Mouse (Mus musculus): ENCODE measurements around the gene Ehd4. TPM values are rescaled to one million over a fixed set of nuclear protein-coding genes. Genes with fewer than 3 reads are reported as not detected.

Gene Ehd4
- polyA plus RNA-seq, 1 experiment from 2014 or later, result 17.2 TPM

- peaks cover 7% of the 10 kb centered on the region for H3K27me3 ChIP-seq
- WGBS, result 77% methylated on average over 2 of the region's 2 CpGs
- H3K4me2 ChIP-seq (replicated peaks), result no peak overlapping the region
- H3K4me3 ChIP-seq, result no peak overlapping the region
- H3K4me1 ChIP-seq, result no peaks in the 10 kb centered on the region
- no peak for ATAC-seq (ENCODE audit: low FRiP score)
- H3K9me3 ChIP-seq (replicated peaks), result no peaks in the 10 kb centered on the region
- no peak overlapping the region for H3K27ac ChIP-seq
- no peaks in the 10 kb centered on the region for H3K36me3 ChIP-seq
- H3K9ac ChIP-seq, result no peak overlapping the region
Measured at GRCm38 (mm10) chr2:120159434-120159833, 5.0 kb upstream of the Ehd4 start.

- ATAC-seq (ENCODE audit: low FRiP score), result no peak
- Histone ChIP-seq H3K4me2 (replicated peaks) (no peak overlapping the region), H3K9me3 (replicated peaks) (no peaks in the 10 kb centered on the region), H3K9ac (no peak overlapping the region), H3K4me1 (peaks cover 1% of the 10 kb centered on the region), H3K27ac (no peak overlapping the region), H3K4me3 (no peak overlapping the region), H3K27me3 (peaks cover 7% of the 10 kb centered on the region), H3K36me3 (no peaks in the 10 kb centered on the region)
- 42% methylated on average over 1 of the region's 1 CpGs for WGBS
Measured at GRCm38 (mm10) chr2:120158846-120159245, 4.4 kb upstream of the Ehd4 start.

GRCm38 (mm10) chr2:120158016-120158415, 3.6 kb upstream of the Ehd4 start:
- WGBS, result 56% methylated on average over 5 of the region's 5 CpGs
- H3K9me3 ChIP-seq (replicated peaks), result no peaks in the 10 kb centered on the region
- H3K9ac ChIP-seq, result no peak overlapping the region
- H3K27me3 ChIP-seq, result peaks cover 13% of the 10 kb centered on the region
- H3K4me1 ChIP-seq, result peaks cover 6% of the 10 kb centered on the region
- ATAC-seq (ENCODE audit: low FRiP score), result no peak
- no peaks in the 10 kb centered on the region for H3K36me3 ChIP-seq
- H3K27ac ChIP-seq, result no peak overlapping the region
- H3K4me2 ChIP-seq (replicated peaks), result no peak overlapping the region
- no peak overlapping the region for H3K4me3 ChIP-seq

- H3K4me2 ChIP-seq (replicated peaks), result no peak overlapping the region
- 69% methylated on average over 2 of the region's 2 CpGs for WGBS
- no peak overlapping the region for H3K9ac ChIP-seq
- H3K27me3 ChIP-seq, result peaks cover 13% of the 10 kb centered on the region
- H3K36me3 ChIP-seq, result no peaks in the 10 kb centered on the region
- H3K9me3 ChIP-seq (replicated peaks), result no peaks in the 10 kb centered on the region
- ATAC-seq (ENCODE audit: low FRiP score), result no peak
- no peak overlapping the region for H3K4me3 ChIP-seq
- H3K4me1 ChIP-seq, result peaks cover 6% of the 10 kb centered on the region
- no peak overlapping the region for H3K27ac ChIP-seq
Measured at GRCm38 (mm10) chr2:120157606-120158005, 3.2 kb upstream of the Ehd4 start.

- no peaks in the 10 kb centered on the region for H3K36me3 ChIP-seq
- 3% methylated on average over 38 of the region's 38 CpGs for WGBS
- H3K9ac ChIP-seq, result peak overlapping the region; percentile 66
- peaks cover 6% of the 10 kb centered on the region for H3K4me1 ChIP-seq
- H3K27ac ChIP-seq, result no peak overlapping the region
- peaks cover 13% of the 10 kb centered on the region for H3K27me3 ChIP-seq
- peak overlapping the region; percentile 59 for H3K4me3 ChIP-seq
- no peaks in the 10 kb centered on the region for H3K9me3 ChIP-seq (replicated peaks)
- peak overlapping the region; percentile 87 for H3K4me2 ChIP-seq (replicated peaks)
- ATAC-seq (ENCODE audit: low FRiP score), result peak; percentile 82
Measured at GRCm38 (mm10) chr2:120153586-120154360, 633 bp downstream of the Ehd4 start.

GRCm38 (mm10) chr2:120150571-120150970, 3.8 kb downstream of the Ehd4 start:
- no peak for ATAC-seq (ENCODE audit: low FRiP score)
- 81% methylated on average over 3 of the region's 3 CpGs for WGBS
- Histone ChIP-seq H3K4me3 (no peak overlapping the region), H3K4me2 (replicated peaks) (no peak overlapping the region), H3K36me3 (no peaks in the 10 kb centered on the region), H3K4me1 (peaks cover 6% of the 10 kb centered on the region), H3K27me3 (peaks cover 8% of the 10 kb centered on the region), H3K9ac (no peak overlapping the region), H3K27ac (no peak overlapping the region), H3K9me3 (replicated peaks) (no peaks in the 10 kb centered on the region)

- H3K27ac ChIP-seq, result no peak overlapping the region
- no peak for ATAC-seq (ENCODE audit: low FRiP score)
- peaks cover 6% of the 10 kb centered on the region for H3K4me1 ChIP-seq
- H3K4me2 ChIP-seq (replicated peaks), result no peak overlapping the region
- WGBS, result 90% methylated on average over 7 of the region's 7 CpGs
- H3K4me3 ChIP-seq, result no peak overlapping the region
- H3K36me3 ChIP-seq, result no peaks in the 10 kb centered on the region
- H3K27me3 ChIP-seq, result peaks cover 7% of the 10 kb centered on the region; the same call in 1 of the 2 replicates
- H3K9me3 ChIP-seq (replicated peaks), result no peaks in the 10 kb centered on the region
- no peak overlapping the region for H3K9ac ChIP-seq
Measured at GRCm38 (mm10) chr2:120149634-120150033, 4.8 kb downstream of the Ehd4 start.

GRCm38 (mm10) chr2:120147999-120148398, 6.4 kb downstream of the Ehd4 start:
- Histone ChIP-seq H3K36me3 (no peaks in the 10 kb centered on the region), H3K4me1 (no peaks in the 10 kb centered on the region), H3K9ac (no peak overlapping the region), H3K4me2 (replicated peaks) (no peak overlapping the region), H3K9me3 (replicated peaks) (no peaks in the 10 kb centered on the region), H3K4me3 (no peak overlapping the region), H3K27ac (no peak overlapping the region), H3K27me3 (no peaks in the 10 kb centered on the region; the same call in 1 of the 2 replicates)
- ATAC-seq (ENCODE audit: low FRiP score), result no peak
- 83% methylated on average over 3 of the region's 3 CpGs for whole genome bisulfite sequencing

- 68% methylated on average over 2 of the region's 2 CpGs for WGBS
- Histone ChIP-seq H3K4me1 (no peaks in the 10 kb centered on the region), H3K4me2 (replicated peaks) (no peak overlapping the region), H3K9ac (no peak overlapping the region), H3K36me3 (no peaks in the 10 kb centered on the region), H3K4me3 (no peak overlapping the region), H3K27me3 (no peaks in the 10 kb centered on the region), H3K27ac (no peak overlapping the region), H3K9me3 (replicated peaks) (no peaks in the 10 kb centered on the region)
- ATAC-seq (ENCODE audit: low FRiP score), result no peak
Measured at GRCm38 (mm10) chr2:120147364-120147763, 7.0 kb downstream of the Ehd4 start.

GRCm38 (mm10) chr2:120146543-120146942, 7.9 kb downstream of the Ehd4 start:
- H3K4me3 ChIP-seq, result no peak overlapping the region
- H3K36me3 ChIP-seq, result no peaks in the 10 kb centered on the region
- no peaks in the 10 kb centered on the region for H3K4me1 ChIP-seq
- WGBS, result 73% methylated on average over 2 of the region's 2 CpGs
- no peak overlapping the region for H3K27ac ChIP-seq
- no peak overlapping the region for H3K9ac ChIP-seq
- no peak overlapping the region for H3K4me2 ChIP-seq (replicated peaks)
- no peaks in the 10 kb centered on the region for H3K9me3 ChIP-seq (replicated peaks)
- ATAC-seq (ENCODE audit: low FRiP score), result no peak
- H3K27me3 ChIP-seq, result no peaks in the 10 kb centered on the region

GRCm38 (mm10) chr2:120144390-120144789, 10.0 kb downstream of the Ehd4 start:
- H3K4me3 ChIP-seq, result no peak overlapping the region
- no peak overlapping the region for H3K27ac ChIP-seq
- no peak for ATAC-seq (ENCODE audit: low FRiP score)
- WGBS, result 81% methylated on average over 4 of the region's 4 CpGs
- H3K9ac ChIP-seq, result no peak overlapping the region
- H3K4me2 ChIP-seq (replicated peaks), result no peak overlapping the region
- H3K4me1 ChIP-seq, result no peaks in the 10 kb centered on the region
- H3K36me3 ChIP-seq, result no peaks in the 10 kb centered on the region
- H3K9me3 ChIP-seq (replicated peaks), result no peaks in the 10 kb centered on the region
- no peaks in the 10 kb centered on the region for H3K27me3 ChIP-seq

GRCm38 (mm10) chr2:120142336-120142735, 12.1 kb downstream of the Ehd4 start:
- H3K27ac ChIP-seq, result no peak overlapping the region
- no peak overlapping the region for H3K4me3 ChIP-seq
- H3K9ac ChIP-seq, result no peak overlapping the region
- no peaks in the 10 kb centered on the region for H3K36me3 ChIP-seq
- H3K27me3 ChIP-seq, result no peaks in the 10 kb centered on the region
- ATAC-seq (ENCODE audit: low FRiP score), result no peak
- 90% methylated on average over 5 of the region's 5 CpGs for WGBS
- no peaks in the 10 kb centered on the region for H3K4me1 ChIP-seq
- no peak overlapping the region for H3K4me2 ChIP-seq (replicated peaks)
- no peaks in the 10 kb centered on the region for H3K9me3 ChIP-seq (replicated peaks)

- no peak for ATAC-seq (ENCODE audit: low FRiP score)
- 92% methylated on average over 1 of the region's 1 CpGs for WGBS
- no peaks in the 10 kb centered on the region for H3K36me3 ChIP-seq
- no peaks in the 10 kb centered on the region for H3K27me3 ChIP-seq
- no peak overlapping the region for H3K9ac ChIP-seq
- H3K4me3 ChIP-seq, result no peak overlapping the region
- no peaks in the 10 kb centered on the region for H3K9me3 ChIP-seq (replicated peaks)
- no peak overlapping the region for H3K4me2 ChIP-seq (replicated peaks)
- H3K27ac ChIP-seq, result no peak overlapping the region
- no peaks in the 10 kb centered on the region for H3K4me1 ChIP-seq
Measured at GRCm38 (mm10) chr2:120141671-120142070, 12.7 kb downstream of the Ehd4 start.

Measured in hindbrain, embryonic 12.5 days (tissue).